Mouse (Mus musculus) C2C12 (cell line): ENCODE results near the gene Tex22.

ENCODE experiments used
- CEBPB ChIP-seq: IDR thresholded peaks from one replicate; pipeline ENCODE4 v1.6.1; 2011; ENCODE audit warnings: low read depth, mild to moderate bottlenecking, control low read depth, moderate library complexity
- CTCF ChIP-seq: IDR thresholded peaks from one replicate; pipeline ENCODE4 v1.5.1; 2011; ENCODE audit not compliant: control insufficient read depth, insufficient read depth, insufficient read length

- no peak for TF ChIP-seq CTCF
- no peak for TF ChIP-seq CEBPB
Measured at GRCm38 (mm10) chr12:113136492-113137020, 62.3 kb downstream of the Tex22 start.
